Mouse (Mus musculus) forebrain, embryonic 14.5 days (tissue): Measurements from ENCODE around the gene Tenm2. TPM values are rescaled to one million over a fixed set of nuclear protein-coding genes. Genes with fewer than 3 reads are reported as not detected.
A peak's percentile ranks its signal among the peaks of the same experiment; 100 is the strongest.

Source experiments
- ATAC-seq: fragments of 200-750 bp; cut with Nextera tagmentation; 2 replicates; pipeline ENCODE4 v1.8.0; 2017; ENCODE audit warnings: mild to moderate bottlenecking, moderate library complexity
- DNase-seq: peaks from one replicate; pipeline ENCODE4 v3.0.0-alpha.2; 2015; ENCODE audit warnings: low spot score
- H3K27ac ChIP-seq: fragments of 300-500 bp; sonication (generic); 2 replicates; pipeline ENCODE4 v1.5.1; 2014; ENCODE audit warnings: low read depth, mild to moderate bottlenecking, control low read depth, low read length, moderate library complexity
- H3K27me3 ChIP-seq: fragments of 300-500 bp; sonication (generic); replicated peaks from 2 replicates; pipeline ENCODE4 v1.6.1; 2014; ENCODE audit warnings: low read length, control low read depth, mixed read lengths; ENCODE audit not compliant: control insufficient read depth, insufficient read depth
- H3K36me3 ChIP-seq: fragments of 300-500 bp; sonication (generic); 2 replicates; pipeline ENCODE4 v1.6.1; 2014; ENCODE audit warnings: low read length, control low read depth; ENCODE audit not compliant: control insufficient read depth, insufficient read depth
- H3K4me1 ChIP-seq: fragments of 300-500 bp; sonication (generic); 2 replicates; pipeline ENCODE4 v1.6.1; 2014; ENCODE audit warnings: antibody characterized with exemption, low read length, control low read depth; ENCODE audit not compliant: control insufficient read depth, insufficient read depth
- H3K4me2 ChIP-seq: fragments of 300-500 bp; sonication (generic); 2 replicates; pipeline ENCODE4 v1.6.1; 2014; ENCODE audit warnings: mild to moderate bottlenecking, control low read depth, low read length
- H3K4me3 ChIP-seq: fragments of 300-500 bp; sonication (generic); 2 replicates; pipeline ENCODE4 v1.5.1; 2014; ENCODE audit warnings: low read depth, low read length, control low read depth
- H3K9ac ChIP-seq: fragments of 300-500 bp; sonication (generic); 2 replicates; pipeline ENCODE4 v1.6.1; 2014; ENCODE audit warnings: mild to moderate bottlenecking, low read length, control low read depth, moderate library complexity
- H3K9me3 ChIP-seq: fragments of 300-500 bp; sonication (generic); replicated peaks from 2 replicates; pipeline ENCODE4 v1.6.1; 2016; ENCODE audit warnings: low read length, control low read depth, mixed read lengths; ENCODE audit not compliant: control insufficient read depth
- WGBS: fragments of 180-500 bp; shearing (Covaris S2); extraction: QIAGEN DNeasy Blood & Tissue Kit; methylation state at CpG from one replicate; pipeline ENCODE4 v1.1.7; 2014; 5-methylcytosine and 5-hydroxymethylcytosine counted together
- polyA plus RNA-seq: library from polyadenylated mRNA; unstranded; fragments of >200 nt; fragmentation: Nextera tagmentation; extraction: Ambion mirVana; gene quantifications from 2 replicates; pipeline ENCODE4 v1.2.1, GENCODE M21; 2014

The Tenm2 gene
- polyA plus RNA-seq, 1 experiment from 2014 or later, result 16.0 TPM

DNA sequence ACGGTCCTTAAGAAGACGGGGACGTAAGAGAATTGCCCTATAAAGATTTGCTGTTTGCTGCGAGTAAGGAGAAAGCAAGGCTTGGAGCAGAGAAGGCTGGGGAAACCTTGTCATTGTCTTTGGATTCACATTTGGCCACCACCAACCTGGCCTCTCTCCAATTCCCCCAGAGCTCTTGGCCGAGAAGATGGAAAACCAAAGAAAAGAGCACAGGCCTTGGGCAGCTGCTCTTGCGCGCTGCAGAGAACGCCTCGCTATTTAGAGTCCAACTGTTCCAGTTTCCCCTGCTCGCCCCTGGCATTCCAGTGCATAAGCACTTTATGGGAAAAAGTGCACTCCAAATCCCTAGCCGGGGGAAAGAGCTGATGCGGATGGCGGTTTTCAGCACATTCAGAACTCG lies 1139.5 kb downstream of the Tenm2 start:
- H3K36me3 ChIP-seq, result no peaks in the 10 kb centered on the region
- 49% methylated on average over 14 of the region's 14 CpGs for WGBS
- H3K27ac ChIP-seq, result peak overlapping the region; percentile 34; the same call in 1 of the 2 replicates
- H3K4me1 ChIP-seq, result peaks cover 2% of the 10 kb centered on the region; the same call in 1 of the 2 replicates
- H3K4me2 ChIP-seq, result no peak overlapping the region
- H3K9ac ChIP-seq, result no peak overlapping the region
- H3K4me3 ChIP-seq, result no peak overlapping the region
- no peaks in the 10 kb centered on the region for H3K27me3 ChIP-seq
- DNase-seq (peak; percentile 81), ATAC-seq (peak; percentile 80)
- no peaks in the 10 kb centered on the region for H3K9me3 ChIP-seq

DNA sequence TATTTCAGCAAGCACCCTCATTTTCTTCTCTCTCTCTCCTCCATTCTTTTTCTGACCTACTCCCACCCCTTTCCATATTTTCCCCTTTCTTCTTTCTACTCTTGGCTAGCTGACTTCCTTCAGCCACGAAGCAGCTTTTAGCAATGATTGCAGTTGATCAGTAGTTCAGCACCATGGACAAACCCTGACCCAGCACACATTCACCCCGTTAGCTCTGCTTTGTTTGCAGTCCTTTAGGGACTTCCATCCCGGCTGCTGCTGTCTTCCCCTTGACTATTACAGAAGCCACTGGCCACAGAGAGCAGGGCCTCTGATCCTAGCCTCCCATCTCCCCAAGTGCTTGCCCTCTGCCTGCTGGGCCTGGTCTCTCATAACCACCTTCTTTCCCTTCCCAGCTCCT lies 1145.6 kb downstream of the Tenm2 start:
- Histone ChIP-seq H3K27ac (no peak overlapping the region), H3K36me3 (no peaks in the 10 kb centered on the region), H3K27me3 (no peaks in the 10 kb centered on the region), H3K4me1 (no peaks in the 10 kb centered on the region), H3K9me3 (no peaks in the 10 kb centered on the region), H3K9ac (no peak overlapping the region), H3K4me2 (no peak overlapping the region), H3K4me3 (no peak overlapping the region)
- ATAC-seq, result no peak
- WGBS, result 20% methylated on average over 3 of the region's 3 CpGs
- DNase-seq, result no peak

DNA sequence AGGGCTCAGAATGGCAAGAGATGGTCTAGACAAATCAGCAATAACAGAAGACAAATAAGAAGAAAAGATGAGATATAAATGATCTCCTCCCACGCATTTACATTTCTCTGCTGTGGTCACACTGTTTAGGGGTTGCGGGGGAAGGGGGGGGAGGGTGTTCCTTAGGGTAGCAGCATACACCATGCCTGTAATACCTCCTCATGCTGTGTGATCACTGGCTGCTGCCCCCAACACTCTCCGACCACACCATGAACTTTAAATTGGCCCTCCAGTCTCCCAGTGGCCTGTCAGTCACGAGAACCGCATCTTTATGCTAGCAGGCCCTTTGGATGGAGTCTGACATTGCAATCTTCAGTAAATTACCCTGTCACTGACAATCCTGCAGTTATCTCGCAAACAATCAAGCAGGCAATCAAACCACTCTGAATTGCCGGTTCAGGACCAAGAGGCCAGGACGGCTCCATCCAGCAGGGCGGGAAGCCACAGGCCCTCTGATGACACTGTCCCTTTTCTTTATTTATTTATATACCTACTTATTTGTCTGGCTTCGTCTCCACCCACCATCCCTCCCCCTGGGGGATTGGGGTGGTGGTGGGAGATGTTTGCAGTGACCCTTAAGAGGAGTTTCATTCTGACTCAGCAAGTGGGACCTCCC lies 1154.2 kb downstream of the Tenm2 start:
- no peak for DNase-seq
- Histone ChIP-seq H3K9ac (no peak overlapping the region), H3K4me1 (peaks cover 14% of the 10 kb centered on the region), H3K27ac (no peak overlapping the region), H3K9me3 (no peaks in the 10 kb centered on the region), H3K27me3 (no peaks in the 10 kb centered on the region), H3K4me2 (no peak overlapping the region), H3K4me3 (no peak overlapping the region), H3K36me3 (no peaks in the 10 kb centered on the region)
- 66% methylated on average over 10 of the region's 10 CpGs for WGBS
- peak; percentile 49; the same call in 1 of the 2 replicates for ATAC-seq

DNA sequence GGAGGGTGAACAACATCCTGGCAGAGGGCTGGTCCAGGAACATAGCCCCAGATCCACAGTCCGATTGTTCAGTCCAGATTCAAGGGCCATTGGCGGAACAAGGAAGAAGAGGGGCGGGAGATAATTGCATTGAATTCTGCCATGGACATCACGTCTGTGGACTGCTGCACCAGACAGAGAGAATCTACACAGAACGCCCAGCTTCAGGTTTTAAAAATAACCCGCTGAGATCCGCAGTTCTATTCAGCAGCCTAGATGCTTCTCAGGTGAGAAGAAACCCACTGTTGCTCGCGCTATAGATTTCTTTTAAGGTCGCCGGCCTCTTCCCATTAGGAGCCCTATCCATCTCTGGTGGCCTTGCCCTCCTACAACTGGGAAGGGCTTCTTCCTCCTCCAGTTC lies 1155.0 kb downstream of the Tenm2 start:
- H3K27ac ChIP-seq, result no peak overlapping the region
- H3K9me3 ChIP-seq, result no peaks in the 10 kb centered on the region
- no peak for DNase-seq
- H3K27me3 ChIP-seq, result no peaks in the 10 kb centered on the region
- H3K4me2 ChIP-seq, result no peak overlapping the region
- 58% methylated on average over 11 of the region's 11 CpGs for WGBS
- ATAC-seq, result no peak
- no peaks in the 10 kb centered on the region for H3K36me3 ChIP-seq
- no peak overlapping the region; the same call in 1 of the 2 replicates for H3K9ac ChIP-seq
- H3K4me3 ChIP-seq, result no peak overlapping the region
- peaks cover 14% of the 10 kb centered on the region for H3K4me1 ChIP-seq

DNA sequence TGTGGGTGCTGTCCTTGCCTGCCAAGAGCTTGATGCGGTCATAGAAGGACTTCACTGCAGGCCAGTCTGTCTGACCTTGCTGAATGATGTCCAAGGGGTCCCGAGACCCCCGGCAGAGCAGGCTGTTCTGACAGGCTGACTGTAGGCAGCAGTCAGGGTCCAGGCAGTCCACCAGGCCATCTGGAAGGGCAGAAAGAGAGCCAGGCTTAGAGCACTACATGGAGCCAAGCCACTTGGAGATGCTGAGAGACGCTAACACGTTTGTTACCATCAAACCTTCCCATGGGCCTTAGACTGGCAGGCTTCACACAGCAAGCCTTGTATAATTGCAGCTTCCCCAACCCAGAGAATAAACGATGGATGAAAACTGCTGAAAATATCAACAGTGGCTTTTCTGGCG lies 1157.4 kb downstream of the Tenm2 start:
- Histone ChIP-seq H3K36me3 (no peaks in the 10 kb centered on the region), H3K4me1 (peaks cover 27% of the 10 kb centered on the region)

DNA sequence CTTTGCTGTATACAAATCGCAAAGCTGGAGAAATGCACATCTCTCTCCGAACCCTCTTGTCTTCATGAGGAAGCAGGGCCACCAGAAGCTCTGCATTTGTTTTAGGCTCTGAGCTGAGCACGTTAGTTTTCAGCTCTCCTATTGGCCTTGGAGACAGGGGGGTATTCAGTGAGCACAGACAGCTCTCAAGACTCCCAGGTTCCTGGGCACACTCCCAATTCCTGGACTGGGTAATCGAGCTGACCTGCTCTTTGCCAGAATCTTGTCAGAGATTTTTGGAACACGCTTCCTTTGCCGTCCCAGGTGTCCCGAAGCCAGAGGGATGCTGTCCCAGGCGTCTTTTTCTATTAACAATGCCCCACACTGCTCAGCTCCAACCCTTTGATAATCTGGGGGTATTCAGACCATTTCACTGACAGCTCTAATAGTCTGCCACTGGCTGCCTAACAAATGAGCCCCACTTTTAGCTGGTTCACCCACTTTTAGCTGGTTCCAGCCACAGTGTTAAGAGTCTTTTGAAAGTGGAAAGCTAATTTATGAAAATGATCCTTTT lies 1161.7 kb downstream of the Tenm2 start:
- no peak overlapping the region for H3K9ac ChIP-seq
- WGBS, result 23% methylated on average over 8 of the region's 8 CpGs
- peak overlapping the region; percentile 64; the same call in 1 of the 2 replicates for H3K27ac ChIP-seq
- no peaks in the 10 kb centered on the region for H3K36me3 ChIP-seq
- H3K4me2 ChIP-seq, result no peak overlapping the region
- no peaks in the 10 kb centered on the region for H3K27me3 ChIP-seq
- peaks cover 28% of the 10 kb centered on the region for H3K4me1 ChIP-seq
- DNase-seq (peak; percentile 93), ATAC-seq (peak; percentile 83)
- no peak overlapping the region for H3K4me3 ChIP-seq
- H3K9me3 ChIP-seq, result no peaks in the 10 kb centered on the region

More for the DNA sequence above, 1157.4 kb downstream of the Tenm2 start:
- no peak for DNase-seq
- Histone ChIP-seq H3K9me3 (no peaks in the 10 kb centered on the region), H3K27me3 (no peaks in the 10 kb centered on the region), H3K4me2 (no peak overlapping the region), H3K4me3 (no peak overlapping the region), H3K9ac (no peak overlapping the region), H3K27ac (no peak overlapping the region)
- no peak for ATAC-seq
- WGBS, result 84% methylated on average over 7 of the region's 7 CpGs

DNA sequence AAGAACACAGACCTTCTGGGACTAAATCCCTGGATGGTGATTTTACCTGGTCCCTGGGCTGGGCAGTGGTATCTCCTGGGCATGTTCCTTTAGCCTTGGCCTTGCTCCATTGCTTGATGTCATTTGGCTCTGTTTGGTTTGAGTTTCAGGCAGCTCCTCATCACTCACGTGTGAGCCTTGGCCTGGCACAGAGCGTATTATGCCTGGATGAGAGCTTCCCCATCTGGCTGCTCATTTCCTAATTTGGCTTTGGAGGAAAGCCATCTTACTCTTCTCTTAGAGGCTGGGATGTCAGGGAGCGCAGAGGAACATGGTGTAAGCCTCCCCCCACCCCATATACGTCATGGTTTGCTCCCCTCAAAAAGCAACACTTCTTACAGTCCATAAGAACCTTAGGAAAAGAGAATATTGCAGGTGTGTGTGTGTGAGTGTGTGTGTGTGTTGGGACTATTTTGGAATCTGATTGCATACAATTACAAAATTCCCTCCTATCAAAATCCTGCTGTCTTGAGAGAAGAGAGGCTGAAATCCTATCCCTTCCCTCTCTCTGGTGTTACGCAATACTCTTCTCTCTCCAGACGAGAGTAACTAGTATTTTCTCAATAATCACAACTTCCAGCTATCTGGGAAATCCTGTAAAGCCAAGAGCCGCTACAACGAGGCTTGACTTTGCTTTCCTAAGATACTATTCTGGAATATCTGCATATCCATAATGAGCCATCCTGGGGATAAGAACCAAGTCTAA lies 1162.5 kb downstream of the Tenm2 start:
- Histone ChIP-seq H3K9ac (no peak overlapping the region), H3K4me2 (no peak overlapping the region), H3K27ac (peak overlapping the region; percentile 64; the same call in 1 of the 2 replicates), H3K4me3 (no peak overlapping the region), H3K27me3 (no peaks in the 10 kb centered on the region), H3K4me1 (peaks cover 28% of the 10 kb centered on the region), H3K36me3 (no peaks in the 10 kb centered on the region), H3K9me3 (no peaks in the 10 kb centered on the region)
- peak; percentile 92 for DNase-seq
- ATAC-seq, result peak; percentile 87
- 46% methylated on average over 8 of the region's 8 CpGs for WGBS

DNA sequence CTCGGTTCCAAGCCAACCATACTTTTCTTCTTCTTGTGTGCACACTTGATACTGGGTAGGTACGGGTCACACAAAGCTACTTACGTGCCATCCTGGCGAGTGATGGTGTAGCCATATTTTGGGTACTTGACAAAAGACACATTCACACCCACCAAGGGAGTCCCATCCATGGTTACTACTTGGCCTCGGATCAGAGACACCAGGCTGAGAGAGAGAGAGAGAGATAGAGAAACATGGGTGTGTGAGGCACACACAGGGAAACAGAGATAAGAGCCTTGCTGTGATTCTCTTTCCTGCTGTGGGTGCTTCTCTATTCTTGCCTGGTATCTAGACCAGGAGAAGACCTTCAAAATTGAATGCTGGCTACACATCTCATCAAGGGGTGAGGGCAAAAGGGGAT lies 1163.1 kb downstream of the Tenm2 start:
- DNase-seq (no peak), ATAC-seq (no peak)
- Histone ChIP-seq H3K27me3 (no peaks in the 10 kb centered on the region), H3K27ac (peak overlapping the region; percentile 64; the same call in 1 of the 2 replicates), H3K4me1 (peaks cover 28% of the 10 kb centered on the region), H3K4me2 (no peak overlapping the region), H3K36me3 (no peaks in the 10 kb centered on the region), H3K9me3 (no peaks in the 10 kb centered on the region), H3K9ac (no peak overlapping the region), H3K4me3 (no peak overlapping the region)
- WGBS, result 69% methylated on average over 5 of the region's 5 CpGs

DNA sequence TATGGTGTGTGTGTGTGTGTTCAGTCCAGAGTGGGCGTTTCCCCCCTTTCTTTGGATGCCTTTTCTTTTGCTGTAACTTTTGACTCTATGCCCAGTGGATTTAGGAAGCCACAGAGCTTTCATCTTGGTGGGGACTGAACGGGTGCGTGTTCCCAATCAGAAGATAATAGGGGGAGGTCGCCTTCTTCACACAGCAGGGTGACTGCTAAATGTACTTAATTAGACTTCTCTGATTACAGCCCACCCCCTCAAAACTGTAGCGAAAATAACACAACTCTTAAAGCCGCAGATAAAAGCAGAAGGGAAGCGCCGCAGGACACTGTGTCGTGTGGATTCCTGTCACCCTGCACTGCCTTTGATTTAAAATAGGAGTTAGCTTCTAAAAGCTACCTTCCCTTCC lies 1163.7 kb downstream of the Tenm2 start:
- Histone ChIP-seq H3K27me3 (no peaks in the 10 kb centered on the region), H3K4me1 (peaks cover 28% of the 10 kb centered on the region), H3K36me3 (no peaks in the 10 kb centered on the region), H3K4me2 (no peak overlapping the region), H3K9ac (no peak overlapping the region), H3K27ac (0 out of 2 replicates have a peak overlapping the region, but pooled peaks have one; percentile 64), H3K9me3 (no peaks in the 10 kb centered on the region), H3K4me3 (no peak overlapping the region)
- DNase-seq (peak; percentile 55), ATAC-seq (no peak)
- 8% methylated on average over 9 of the region's 9 CpGs for WGBS
